Mouse (Mus musculus) hindbrain, embryonic 15.5 days (tissue): ENCODE data around the gene Evx1. TPM values are rescaled to one million over a fixed set of nuclear protein-coding genes. Genes with fewer than 3 reads are reported as not detected.
A peak's percentile ranks its signal among the peaks of the same experiment; 100 is the strongest.

ENCODE experiments used
- ATAC-seq: fragments of 200-750 bp; cut with Nextera tagmentation; 2 replicates; pipeline ENCODE4 v1.8.0; 2017; ENCODE audit warnings: low read depth, moderate number of reproducible peaks, moderate TSS enrichment; ENCODE audit not compliant: low FRiP score
- H3K27ac ChIP-seq: fragments of 300-500 bp; sonication (generic); replicated peaks from 2 replicates; pipeline ENCODE4 v1.5.1; 2015; ENCODE audit warnings: mild to moderate bottlenecking, inconsistent platforms
- H3K27me3 ChIP-seq: fragments of 300-500 bp; sonication (generic); 2 replicates; pipeline ENCODE4 v1.6.1; 2015; ENCODE audit warnings: control low read depth, inconsistent platforms
- H3K36me3 ChIP-seq: fragments of 300-500 bp; sonication (generic); 2 replicates; pipeline ENCODE4 v1.6.1; 2015; ENCODE audit warnings: control low read depth, inconsistent platforms
- H3K4me1 ChIP-seq: fragments of 300-500 bp; sonication (generic); replicated peaks from 2 replicates; pipeline ENCODE4 v1.6.1; 2015; ENCODE audit warnings: control low read depth, inconsistent platforms
- H3K4me2 ChIP-seq: fragments of 300-500 bp; sonication (generic); 2 replicates; pipeline ENCODE4 v1.6.1; 2015; ENCODE audit warnings: moderate library complexity, mild to moderate bottlenecking, inconsistent platforms
- H3K4me3 ChIP-seq: fragments of 300-500 bp; sonication (generic); 2 replicates; pipeline ENCODE4 v1.5.1; 2015; ENCODE audit warnings: mild to moderate bottlenecking, inconsistent platforms
- H3K9ac ChIP-seq: fragments of 300-500 bp; sonication (generic); 2 replicates; pipeline ENCODE4 v1.6.1; 2015; ENCODE audit warnings: inconsistent platforms
- H3K9me3 ChIP-seq: fragments of 300-500 bp; sonication (generic); 2 replicates; pipeline ENCODE4 v1.6.1; 2016; ENCODE audit warnings: control low read depth, inconsistent platforms
- WGBS: fragments of 180-500 bp; shearing (Covaris S2); methylation state at CpG from one replicate; pipeline ENCODE4 v1.1.7; 2015; 5-methylcytosine and 5-hydroxymethylcytosine counted together
- polyA plus RNA-seq: library from polyadenylated mRNA; unstranded; fragments of >200 nt; fragmentation: Nextera tagmentation; extraction: Ambion mirVana; gene quantifications from 2 replicates; pipeline ENCODE4 v1.2.1, GENCODE M21; 2015

Gene Evx1
- polyA plus RNA-seq, 1 experiment from 2014 or later, result 3.8 TPM

DNA sequence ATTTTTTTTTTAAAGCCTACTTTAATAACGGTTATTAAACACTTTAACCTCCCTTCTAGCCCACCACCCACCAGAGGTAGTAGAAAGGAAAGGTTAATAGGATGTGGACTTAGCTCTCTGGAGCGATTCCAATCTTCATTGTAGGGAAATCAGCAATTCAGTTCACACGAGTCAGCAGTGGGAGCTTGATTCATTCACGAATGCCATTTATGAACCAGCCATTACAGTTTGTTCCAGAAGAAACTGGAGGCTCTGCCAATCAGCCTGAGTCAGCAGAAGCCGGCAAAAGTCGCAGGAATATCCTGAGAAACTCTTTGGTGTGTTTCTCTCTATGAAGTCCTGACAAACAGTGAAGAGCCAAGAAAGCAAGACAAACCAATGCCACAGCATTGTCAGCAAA, 18.7 kb upstream of the Evx1 start:
- Histone ChIP-seq H3K9me3 (no peaks in the 10 kb centered on the region), H3K36me3 (no peaks in the 10 kb centered on the region), H3K4me2 (no peak overlapping the region), H3K9ac (no peak overlapping the region), H3K4me3 (no peak overlapping the region), H3K27ac (no peak overlapping the region), H3K4me1 (peaks cover 7% of the 10 kb centered on the region; the same call in 1 of the 2 replicates), H3K27me3 (peaks cover 82% of the 10 kb centered on the region)
- no peak for ATAC-seq
- 73% methylated on average over 6 of the region's 6 CpGs for WGBS

DNA sequence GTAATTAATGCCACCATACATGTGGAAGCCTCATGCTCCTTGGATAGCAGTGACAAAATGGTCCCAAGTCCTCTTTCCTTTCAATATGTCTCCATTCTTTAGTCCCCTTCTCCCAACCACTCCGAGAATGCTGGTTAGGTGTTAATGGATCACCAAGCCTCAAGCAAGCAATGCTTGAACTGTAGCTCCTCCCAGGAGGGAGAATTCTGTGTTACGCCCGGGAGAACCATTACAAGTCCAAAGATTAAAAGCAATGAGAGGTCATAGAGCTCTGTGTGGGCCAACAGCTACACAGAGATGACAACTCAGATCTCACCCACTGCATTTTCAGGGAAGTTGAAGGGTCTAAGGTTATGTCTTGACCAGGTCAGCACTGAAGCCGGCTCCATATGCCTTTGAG, 14.8 kb upstream of the Evx1 start:
- no peak for ATAC-seq
- H3K9me3 ChIP-seq, result no peaks in the 10 kb centered on the region
- no peak overlapping the region for H3K4me3 ChIP-seq
- 86% methylated on average over 4 of the region's 4 CpGs for WGBS
- H3K27me3 ChIP-seq, result peaks cover 75% of the 10 kb centered on the region
- no peak overlapping the region for H3K4me2 ChIP-seq
- no peak overlapping the region for H3K27ac ChIP-seq
- H3K4me1 ChIP-seq, result no peaks in the 10 kb centered on the region
- H3K9ac ChIP-seq, result no peak overlapping the region
- H3K36me3 ChIP-seq, result no peaks in the 10 kb centered on the region

DNA sequence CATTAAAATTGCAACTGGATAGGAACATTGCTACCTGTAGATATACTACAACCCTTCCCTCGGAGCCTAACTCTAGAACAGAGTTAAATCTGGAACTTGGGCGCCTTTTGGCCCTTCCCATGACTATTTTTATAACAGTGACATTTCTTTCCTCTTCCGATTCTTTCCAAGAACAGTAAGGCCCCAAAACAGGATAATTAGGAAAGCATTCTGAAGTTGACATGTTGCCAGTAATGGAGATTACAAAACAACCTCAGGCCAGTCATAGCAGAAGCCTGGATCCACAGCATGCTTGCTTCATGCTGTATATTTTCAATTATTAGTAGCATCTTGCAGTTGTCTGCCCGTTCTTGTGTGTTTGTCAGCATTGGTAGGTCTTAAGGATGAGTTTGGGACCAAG, 12.5 kb upstream of the Evx1 start:
- no peak overlapping the region for H3K9ac ChIP-seq
- peaks cover 2% of the 10 kb centered on the region for H3K4me1 ChIP-seq
- H3K4me3 ChIP-seq, result no peak overlapping the region
- no peaks in the 10 kb centered on the region for H3K36me3 ChIP-seq
- no peaks in the 10 kb centered on the region for H3K9me3 ChIP-seq
- no peak for ATAC-seq
- 82% methylated on average over 4 of the region's 4 CpGs for WGBS
- peaks cover 75% of the 10 kb centered on the region for H3K27me3 ChIP-seq
- H3K4me2 ChIP-seq, result no peak overlapping the region
- no peak overlapping the region for H3K27ac ChIP-seq

DNA sequence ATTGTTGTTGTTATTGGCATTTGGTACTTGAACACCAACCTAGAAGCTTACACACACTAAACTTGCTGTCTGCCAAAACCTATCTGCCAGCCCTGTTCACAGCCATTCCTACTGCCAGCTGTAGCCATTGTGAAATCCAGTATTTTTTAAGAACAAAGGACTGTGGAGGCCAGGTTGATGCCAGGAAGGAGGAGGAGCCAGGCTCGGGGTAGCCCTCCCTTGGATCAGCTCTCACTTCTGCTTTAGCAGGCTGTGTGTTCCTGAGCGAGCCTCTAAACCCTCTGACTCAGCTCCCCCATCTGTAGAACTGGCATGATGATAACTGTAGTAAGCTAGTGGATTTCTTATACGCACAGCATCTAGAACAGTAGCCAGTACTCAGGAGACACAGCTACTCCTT, 9.9 kb upstream of the Evx1 start:
- Histone ChIP-seq H3K4me2 (no peak overlapping the region), H3K9ac (no peak overlapping the region), H3K27me3 (peaks cover 77% of the 10 kb centered on the region), H3K9me3 (no peaks in the 10 kb centered on the region), H3K27ac (no peak overlapping the region), H3K4me1 (peaks cover 3% of the 10 kb centered on the region), H3K36me3 (no peaks in the 10 kb centered on the region), H3K4me3 (no peak overlapping the region)
- no peak for ATAC-seq
- 64% methylated on average over 3 of the region's 3 CpGs for WGBS

DNA sequence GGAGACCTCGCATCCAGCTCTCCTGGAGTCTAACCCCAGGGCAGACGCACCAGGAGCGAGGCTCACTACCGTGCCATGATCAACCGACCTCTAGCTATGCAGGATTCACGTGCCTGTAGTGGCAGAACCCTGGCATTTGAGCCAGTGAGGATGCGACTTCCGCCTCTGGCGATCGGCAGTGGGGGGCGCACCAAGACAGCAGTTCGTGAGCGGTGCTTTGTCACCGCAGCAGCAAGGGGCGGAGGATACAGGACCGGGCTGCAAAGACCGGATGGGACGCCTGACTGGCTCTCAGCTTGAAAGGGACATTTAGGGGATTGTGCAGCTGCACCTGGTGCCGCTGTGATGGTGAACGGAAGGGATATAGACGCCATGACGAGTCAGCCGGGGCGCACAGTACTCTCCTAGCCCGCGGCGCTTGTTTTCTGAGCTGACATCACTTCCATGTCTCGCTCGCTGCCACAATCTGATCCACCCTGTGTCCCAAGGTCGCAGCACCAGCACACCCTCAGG, 7.4 kb upstream of the Evx1 start:
- Histone ChIP-seq H3K4me1 (peaks cover 7% of the 10 kb centered on the region), H3K27me3 (peaks cover 78% of the 10 kb centered on the region), H3K4me3 (peak overlapping the region; percentile 43), H3K9ac (peak overlapping the region; percentile 28), H3K9me3 (no peaks in the 10 kb centered on the region), H3K36me3 (no peaks in the 10 kb centered on the region), H3K27ac (no peak overlapping the region), H3K4me2 (peak overlapping the region; percentile 66)
- WGBS, result under 1% methylated on average over 30 of the region's 30 CpGs
- peak; percentile 92 for ATAC-seq

DNA sequence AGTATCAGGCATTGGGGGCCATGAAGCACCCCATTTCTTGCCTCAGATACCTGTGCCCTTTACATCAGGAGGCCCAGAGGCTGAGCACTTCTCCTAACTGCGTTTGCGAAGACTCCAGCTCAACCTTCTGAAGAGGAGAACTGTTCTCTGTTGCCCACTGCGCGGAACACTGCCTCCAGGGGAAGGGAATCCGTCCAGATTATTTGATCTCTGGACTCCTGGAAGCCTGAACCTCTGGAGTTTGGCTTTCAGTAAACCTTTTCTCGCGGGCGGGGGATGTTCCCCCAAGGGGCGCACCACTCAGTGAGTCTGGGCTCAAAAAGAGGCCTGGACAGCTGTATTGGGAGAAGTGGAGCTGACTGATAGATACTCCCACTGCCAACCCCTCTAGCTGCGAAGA, 3.5 kb upstream of the Evx1 start:
- Histone ChIP-seq H3K9ac (no peak overlapping the region), H3K36me3 (no peaks in the 10 kb centered on the region), H3K4me3 (no peak overlapping the region), H3K9me3 (no peaks in the 10 kb centered on the region), H3K27ac (no peak overlapping the region), H3K27me3 (peaks cover 75% of the 10 kb centered on the region), H3K4me2 (peak overlapping the region; percentile 29; the same call in 1 of the 2 replicates), H3K4me1 (peaks cover 7% of the 10 kb centered on the region)
- no peak for ATAC-seq
- 6% methylated on average over 10 of the region's 10 CpGs for WGBS

DNA sequence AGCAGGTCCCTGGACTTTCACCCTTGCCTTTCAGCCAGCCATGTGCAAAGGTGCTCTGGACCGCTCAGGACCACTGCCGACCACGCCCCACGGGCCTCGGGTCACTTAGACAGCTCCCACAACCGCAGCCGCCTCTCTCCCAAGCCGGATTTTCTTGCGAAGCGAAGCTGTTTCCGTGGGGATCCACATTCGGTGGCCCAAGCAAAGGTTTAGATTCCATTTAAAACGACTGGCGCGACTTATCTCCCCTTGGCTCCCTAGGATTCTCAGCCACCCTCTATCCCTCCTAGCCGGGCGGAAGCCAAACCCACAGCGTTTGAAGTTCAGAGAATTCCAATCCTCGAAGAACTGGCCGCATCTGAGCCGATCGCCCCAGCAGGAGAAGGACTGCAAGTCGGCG, 2.9 kb upstream of the Evx1 start:
- Histone ChIP-seq H3K27ac (no peak overlapping the region; the same call in 1 of the 2 replicates), H3K27me3 (peaks cover 76% of the 10 kb centered on the region), H3K4me2 (peak overlapping the region; percentile 29), H3K36me3 (no peaks in the 10 kb centered on the region), H3K9ac (no peak overlapping the region), H3K4me3 (peak overlapping the region; percentile 15; the same call in 1 of the 2 replicates), H3K4me1 (peaks cover 7% of the 10 kb centered on the region), H3K9me3 (no peaks in the 10 kb centered on the region)
- WGBS, result 2% methylated on average over 24 of the region's 24 CpGs
- no peak for ATAC-seq

DNA sequence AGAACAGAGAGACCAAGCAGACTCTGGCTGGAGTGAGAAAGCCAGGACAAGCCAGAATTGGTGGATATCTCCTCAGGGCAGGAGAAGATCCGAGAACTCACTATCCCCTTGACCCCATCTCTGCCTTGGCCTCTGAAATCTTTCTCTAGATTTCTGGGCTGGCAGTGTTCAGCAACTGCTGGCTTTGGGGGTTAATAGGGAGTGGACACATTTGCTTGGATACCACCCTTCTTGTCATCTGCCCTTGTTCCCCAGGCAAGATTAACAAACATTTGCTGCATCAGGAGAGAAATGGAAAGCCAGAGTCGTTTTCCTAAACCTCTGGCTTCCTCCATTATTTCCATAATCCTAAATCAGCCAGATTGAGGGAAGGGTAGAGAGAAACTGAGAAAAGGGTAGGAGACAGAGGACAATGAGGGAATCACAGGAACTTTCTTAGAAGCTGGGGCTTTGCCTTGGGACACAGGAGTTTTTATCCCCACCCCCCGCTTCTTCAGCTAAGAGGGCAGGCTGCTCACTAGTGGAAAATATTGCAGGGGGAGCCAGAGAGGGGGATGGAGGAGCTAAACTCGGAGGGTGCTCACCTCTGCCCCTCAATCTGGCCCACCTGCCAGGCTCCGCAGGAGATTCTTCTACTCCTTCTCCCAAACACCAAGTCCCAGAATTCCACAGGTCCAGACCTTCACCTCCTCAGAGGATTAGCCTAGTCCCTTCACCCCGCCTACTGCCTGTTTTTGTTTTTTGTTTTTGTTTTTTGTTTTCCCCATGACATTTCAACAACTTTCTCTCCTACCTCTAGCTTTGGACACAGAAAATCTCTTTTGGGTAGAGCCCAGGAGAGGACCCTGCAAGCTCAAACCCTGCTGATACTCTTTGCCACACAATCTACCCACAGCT, 1.4 kb upstream of the Evx1 start:
- peak overlapping the region; percentile 8 for H3K4me2 ChIP-seq
- WGBS, result 3% methylated on average over 6 of the region's 6 CpGs
- ATAC-seq, result no peak

DNA sequence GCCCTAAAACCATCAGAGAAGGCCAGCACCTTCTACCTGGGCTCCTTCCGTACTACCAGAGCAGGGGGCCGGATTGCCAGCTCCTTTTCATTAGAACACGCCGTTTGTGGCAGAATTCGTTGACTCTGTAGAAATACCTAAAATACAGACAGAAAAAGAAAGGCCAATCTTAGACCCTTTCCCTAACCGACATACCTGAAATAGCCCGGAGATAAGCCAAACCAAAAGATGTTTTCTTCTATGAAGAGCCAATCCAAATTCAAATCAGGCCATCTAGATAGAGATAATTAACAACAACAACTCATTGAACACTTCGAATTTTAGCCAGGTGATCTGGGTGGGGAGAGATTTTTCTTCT, 761 bp upstream of the Evx1 start:
- H3K9me3 ChIP-seq, result no peaks in the 10 kb centered on the region
- peak overlapping the region; percentile 7; the same call in 1 of the 2 replicates for H3K4me3 ChIP-seq
- H3K27me3 ChIP-seq, result peaks cover 76% of the 10 kb centered on the region
- H3K36me3 ChIP-seq, result no peaks in the 10 kb centered on the region
- ATAC-seq, result no peak
- H3K27ac ChIP-seq, result no peak overlapping the region
- H3K4me2 ChIP-seq, result peak overlapping the region; percentile 8; the same call in 1 of the 2 replicates
- 1% methylated on average over 8 of the region's 8 CpGs for WGBS
- peaks cover 13% of the 10 kb centered on the region for H3K4me1 ChIP-seq
- no peak overlapping the region for H3K9ac ChIP-seq

More for the DNA sequence above, 1.4 kb upstream of the Evx1 start:
- Histone ChIP-seq H3K27ac (no peak overlapping the region), H3K36me3 (no peaks in the 10 kb centered on the region), H3K9ac (no peak overlapping the region), H3K4me1 (peaks cover 13% of the 10 kb centered on the region), H3K27me3 (peaks cover 76% of the 10 kb centered on the region), H3K4me3 (peak overlapping the region; percentile 7; the same call in 1 of the 2 replicates), H3K9me3 (no peaks in the 10 kb centered on the region)

DNA sequence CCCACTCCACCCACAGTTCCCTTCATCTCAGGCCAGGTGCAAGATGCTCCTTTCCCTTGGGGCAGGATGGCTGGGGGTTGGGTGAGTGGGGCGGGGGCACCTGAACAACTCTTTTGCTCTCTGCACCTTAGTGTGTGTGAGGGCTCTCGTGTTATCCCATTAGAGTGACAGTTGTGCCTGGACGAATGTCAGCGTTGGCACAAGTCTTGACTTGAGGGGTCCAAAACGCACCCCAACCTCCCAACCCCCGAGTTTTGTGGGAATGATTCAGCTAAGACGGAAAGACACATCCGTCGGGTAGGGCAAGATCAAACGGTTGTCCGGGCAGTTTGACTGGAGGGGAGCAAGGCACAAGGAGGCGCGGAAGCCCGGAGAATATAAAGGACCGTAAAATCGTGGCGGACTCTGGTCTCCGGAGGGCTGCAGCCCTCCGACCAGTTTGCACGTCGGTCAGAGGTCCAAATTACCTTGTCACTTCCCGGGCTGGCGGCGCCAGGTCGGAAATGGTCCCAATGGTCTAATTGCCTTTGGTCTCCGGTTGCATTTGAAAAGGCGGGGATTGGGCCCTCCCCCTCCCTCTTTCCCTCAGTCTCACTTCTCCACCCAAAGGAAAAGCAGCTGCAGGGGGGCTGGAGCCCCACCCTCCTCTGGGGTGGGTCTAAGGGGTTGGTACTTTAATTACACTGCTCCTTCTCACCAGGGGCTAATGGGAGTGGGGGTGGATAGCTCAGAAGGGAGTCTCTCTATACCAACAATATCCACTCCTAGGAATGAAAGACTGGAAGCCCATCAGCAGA, 1.2 kb downstream of the Evx1 start:
- WGBS, result under 1% methylated on average over 27 of the region's 27 CpGs
- Histone ChIP-seq H3K27me3 (peaks cover 76% of the 10 kb centered on the region), H3K9ac (no peak overlapping the region), H3K4me1 (peaks cover 13% of the 10 kb centered on the region), H3K9me3 (no peaks in the 10 kb centered on the region), H3K27ac (peak overlapping the region; percentile 27), H3K4me3 (peak overlapping the region; percentile 21), H3K4me2 (peak overlapping the region; percentile 6; the same call in 1 of the 2 replicates), H3K36me3 (no peaks in the 10 kb centered on the region)
- no peak for ATAC-seq

DNA sequence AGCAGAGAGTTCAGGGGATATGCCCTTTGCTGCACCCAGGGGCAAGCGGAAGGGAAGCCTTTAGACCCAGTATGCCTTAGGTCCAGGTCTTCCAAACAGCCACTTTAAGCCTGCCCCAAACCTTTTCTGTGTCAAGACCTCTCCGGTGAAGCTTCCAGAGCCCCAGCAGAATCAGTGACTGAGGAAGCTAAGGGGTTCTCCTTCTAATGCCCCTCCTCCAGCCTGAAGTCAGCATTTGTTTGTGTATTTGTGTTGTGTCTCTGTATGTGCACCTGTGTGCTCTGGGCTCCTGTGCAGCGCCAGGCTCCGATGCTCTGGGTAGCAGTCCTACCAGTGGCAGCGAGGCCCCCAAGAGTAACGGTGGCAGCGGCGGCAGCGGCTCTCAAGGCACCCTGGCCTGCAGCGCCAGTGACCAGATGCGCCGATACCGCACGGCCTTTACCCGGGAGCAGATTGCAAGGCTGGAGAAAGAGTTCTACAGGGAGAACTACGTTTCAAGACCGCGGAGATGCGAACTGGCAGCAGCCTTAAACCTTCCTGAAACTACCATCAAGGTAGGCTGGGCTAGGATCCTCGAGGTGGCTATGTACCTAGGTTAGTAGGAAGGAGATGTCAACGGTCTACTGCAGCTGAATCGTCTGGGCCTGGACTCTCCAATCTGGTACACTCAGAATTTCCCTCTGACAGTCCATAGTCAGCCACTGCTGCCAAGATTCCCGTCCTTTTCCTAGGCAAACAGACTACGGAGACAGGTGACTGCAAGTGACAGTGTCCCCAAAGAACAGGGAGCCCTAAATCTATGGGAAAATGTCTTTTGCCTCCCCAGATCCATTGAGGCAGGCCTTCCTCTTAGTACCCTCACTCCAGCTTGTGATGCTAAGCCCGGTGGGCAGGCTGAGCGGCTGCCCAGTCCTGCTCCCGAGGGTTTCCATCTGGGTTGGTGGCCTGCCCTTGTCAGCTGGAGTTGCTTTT, 2.4 kb downstream of the Evx1 start:
- 2% methylated on average over 27 of the region's 27 CpGs for WGBS
- Histone ChIP-seq H3K4me2 (peak overlapping the region; percentile 54), H3K4me1 (peaks cover 9% of the 10 kb centered on the region), H3K27ac (no peak overlapping the region), H3K36me3 (no peaks in the 10 kb centered on the region), H3K4me3 (peak overlapping the region; percentile 26), H3K9me3 (no peaks in the 10 kb centered on the region), H3K27me3 (peaks cover 78% of the 10 kb centered on the region), H3K9ac (no peak overlapping the region)
- ATAC-seq, result no peak
